Mouse (Mus musculus) kidney, adult 2 months (tissue): ENCODE data around the gene Bora.

Experiments
- CTCF ChIP-seq: fragments of 200-500 bp; conservative IDR thresholded peaks from 2 replicates; pipeline ENCODE4 v1.5.1; 2011; ENCODE audit warnings: low read depth, mild to moderate bottlenecking, control low read depth, low read length, moderate library complexity, mixed read lengths; ENCODE audit not compliant: insufficient read depth, insufficient read length
- POLR2A ChIP-seq: fragments of 200-500 bp; IDR thresholded peaks from one replicate; pipeline ENCODE4 v1.6.1; 2011; ENCODE audit warnings: low read depth, low read length, control low read depth

GRCm38 (mm10) chr14:99107631-99108187 is 61.7 kb downstream of the Bora start:
- TF ChIP-seq POLR2A (no peak), CTCF (no peak)
